Mouse (Mus musculus) midbrain, embryonic 13.5 days (tissue): ENCODE measurements at regions not wholly inside any gene's neighbourhood (a gene's known extent, or its start where the extent isn't known, plus 50 kb on each side); places are given as distances from the start of the nearest gene placed in this dataset.

ENCODE experiments used
- ATAC-seq: fragments of 200-750 bp; cut with Nextera tagmentation; 2 replicates; pipeline ENCODE4 v1.8.0; 2017; ENCODE audit warnings: mild to moderate bottlenecking, moderate TSS enrichment, moderate library complexity
- H3K27ac ChIP-seq: fragments of 300-500 bp; sonication (generic); 2 replicates; pipeline ENCODE4 v1.5.1; 2015; ENCODE audit warnings: inconsistent platforms, mild to moderate bottlenecking, moderate library complexity
- H3K27me3 ChIP-seq: fragments of 300-500 bp; sonication (generic); 2 replicates; pipeline ENCODE4 v1.6.1; 2015; ENCODE audit warnings: mild to moderate bottlenecking, inconsistent platforms
- H3K36me3 ChIP-seq: fragments of 300-500 bp; sonication (generic); 2 replicates; pipeline ENCODE4 v1.6.1; 2015; ENCODE audit warnings: mild to moderate bottlenecking, inconsistent platforms
- H3K4me1 ChIP-seq: fragments of 300-500 bp; sonication (generic); replicated peaks from 2 replicates; pipeline ENCODE4 v1.6.1; 2015; ENCODE audit warnings: inconsistent platforms
- H3K4me2 ChIP-seq: fragments of 300-500 bp; sonication (generic); replicated peaks from 2 replicates; pipeline ENCODE4 v1.6.1; 2015; ENCODE audit warnings: moderate library complexity, mild to moderate bottlenecking, inconsistent platforms
- H3K4me3 ChIP-seq: fragments of 300-500 bp; sonication (generic); replicated peaks from 2 replicates; pipeline ENCODE4 v1.5.1; 2015; ENCODE audit warnings: mild to moderate bottlenecking, inconsistent platforms
- H3K9ac ChIP-seq: fragments of 300-500 bp; sonication (generic); replicated peaks from 2 replicates; pipeline ENCODE4 v1.6.1; 2015; ENCODE audit warnings: mild to moderate bottlenecking, inconsistent platforms
- H3K9me3 ChIP-seq: fragments of 300-500 bp; sonication (generic); 2 replicates; pipeline ENCODE4 v1.6.1; 2016; ENCODE audit warnings: mild to moderate bottlenecking, inconsistent platforms
- WGBS: fragments of 180-500 bp; shearing (Covaris S2); methylation state at CpG from one replicate; pipeline ENCODE4 v1.1.7; 2015; 5-methylcytosine and 5-hydroxymethylcytosine counted together

- WGBS: 87% methylated on average over 6 of the region's 6 CpGs
- no peak for ATAC-seq
Observed at GRCm38 (mm10) chr2:8562948-8563347, 1053.6 kb upstream of the Celf2 start.

GRCm38 (mm10) chr2:8546116-8546515 lies 1036.8 kb upstream of the Celf2 start:
- Histone ChIP-seq H3K27me3 (no peaks in the 10 kb centered on the region), H3K36me3 (no peaks in the 10 kb centered on the region), H3K9ac (no peak overlapping the region), H3K4me1 (no peaks in the 10 kb centered on the region), H3K9me3 (no peaks in the 10 kb centered on the region), H3K4me3 (no peak overlapping the region), H3K4me2 (no peak overlapping the region), H3K27ac (no peak overlapping the region)
- no peak for ATAC-seq

More at GRCm38 (mm10) chr2:8562948-8563347, 1053.6 kb upstream of the Celf2 start:
- no peak overlapping the region for H3K4me2 ChIP-seq
- H3K9me3 ChIP-seq: no peaks in the 10 kb centered on the region
- H3K27me3 ChIP-seq: no peaks in the 10 kb centered on the region
- H3K9ac ChIP-seq: no peak overlapping the region
- H3K27ac ChIP-seq: no peak overlapping the region
- no peak overlapping the region for H3K4me3 ChIP-seq
- H3K4me1 ChIP-seq: no peaks in the 10 kb centered on the region
- H3K36me3 ChIP-seq: no peaks in the 10 kb centered on the region

- no peak overlapping the region for H3K4me3 ChIP-seq
- no peaks in the 10 kb centered on the region for H3K27me3 ChIP-seq
- 13% methylated on average over 1 of the region's 1 CpGs for WGBS
- H3K4me2 ChIP-seq: no peak overlapping the region
- H3K27ac ChIP-seq: no peak overlapping the region
- ATAC-seq: no peak
- no peak overlapping the region for H3K9ac ChIP-seq
- no peaks in the 10 kb centered on the region for H3K4me1 ChIP-seq
- no peaks in the 10 kb centered on the region for H3K36me3 ChIP-seq
- no peaks in the 10 kb centered on the region for H3K9me3 ChIP-seq
Observed at GRCm38 (mm10) chr2:8536842-8537241, 1027.5 kb upstream of the Celf2 start.

- Histone ChIP-seq H3K4me1 (0 out of 2 replicates have a peak, but pooled peaks cover 3% of the 10 kb centered on the region), H3K9ac (no peak overlapping the region), H3K4me3 (no peak overlapping the region), H3K9me3 (no peaks in the 10 kb centered on the region), H3K4me2 (no peak overlapping the region), H3K27me3 (no peaks in the 10 kb centered on the region), H3K27ac (no peak overlapping the region), H3K36me3 (no peaks in the 10 kb centered on the region)
- no peak for ATAC-seq
- 7% methylated on average over 1 of the region's 1 CpGs for WGBS
Observed at GRCm38 (mm10) chr2:8498466-8498865, 989.1 kb upstream of the Celf2 start.

- Histone ChIP-seq H3K9ac (no peak overlapping the region), H3K27ac (no peak overlapping the region), H3K9me3 (no peaks in the 10 kb centered on the region), H3K4me3 (no peak overlapping the region), H3K4me1 (peaks cover 11% of the 10 kb centered on the region), H3K4me2 (no peak overlapping the region), H3K27me3 (no peaks in the 10 kb centered on the region), H3K36me3 (no peaks in the 10 kb centered on the region)
- WGBS: 42% methylated on average over 6 of the region's 6 CpGs
- ATAC-seq: peak; percentile 63
Observed at GRCm38 (mm10) chr2:8477827-8478528, 968.6 kb upstream of the Celf2 start.

GRCm38 (mm10) chr2:8470546-8470945 lies 961.2 kb upstream of the Celf2 start:
- Histone ChIP-seq H3K4me3 (no peak overlapping the region), H3K36me3 (no peaks in the 10 kb centered on the region), H3K4me1 (peaks cover 13% of the 10 kb centered on the region; the same call in 1 of the 2 replicates), H3K27me3 (no peaks in the 10 kb centered on the region), H3K9ac (no peak overlapping the region), H3K4me2 (no peak overlapping the region), H3K9me3 (no peaks in the 10 kb centered on the region), H3K27ac (no peak overlapping the region)
- ATAC-seq: no peak
- 49% methylated on average over 1 of the region's 1 CpGs for WGBS

GRCm38 (mm10) chr2:8468989-8469388 lies 959.6 kb upstream of the Celf2 start:
- Histone ChIP-seq H3K36me3 (no peaks in the 10 kb centered on the region), H3K4me1 (peaks cover 13% of the 10 kb centered on the region; the same call in 1 of the 2 replicates), H3K4me2 (no peak overlapping the region), H3K9ac (no peak overlapping the region), H3K27me3 (no peaks in the 10 kb centered on the region), H3K9me3 (no peaks in the 10 kb centered on the region), H3K27ac (no peak overlapping the region), H3K4me3 (no peak overlapping the region)
- WGBS: 54% methylated on average over 2 of the region's 2 CpGs
- peak; percentile 60 for ATAC-seq

- Histone ChIP-seq H3K4me3 (no peak overlapping the region), H3K27ac (no peak overlapping the region), H3K9ac (no peak overlapping the region), H3K36me3 (no peaks in the 10 kb centered on the region), H3K4me2 (no peak overlapping the region), H3K4me1 (peaks cover 13% of the 10 kb centered on the region; the same call in 1 of the 2 replicates), H3K27me3 (no peaks in the 10 kb centered on the region), H3K9me3 (no peaks in the 10 kb centered on the region)
- ATAC-seq: peak; percentile 25; the same call in 1 of the 2 replicates
Observed at GRCm38 (mm10) chr2:8468351-8468750, 959.0 kb upstream of the Celf2 start.

GRCm38 (mm10) chr2:8467531-8468203 lies 958.3 kb upstream of the Celf2 start:
- no peak overlapping the region for H3K9ac ChIP-seq
- peak overlapping the region; percentile 30; the same call in 1 of the 2 replicates for H3K27ac ChIP-seq
- no peak overlapping the region for H3K4me2 ChIP-seq
- H3K9me3 ChIP-seq: no peaks in the 10 kb centered on the region
- H3K27me3 ChIP-seq: no peaks in the 10 kb centered on the region
- 14% methylated on average over 2 of the region's 2 CpGs for WGBS
- no peak overlapping the region for H3K4me3 ChIP-seq
- ATAC-seq: peak; percentile 88
- H3K4me1 ChIP-seq: peaks cover 13% of the 10 kb centered on the region; the same call in 1 of the 2 replicates
- H3K36me3 ChIP-seq: no peaks in the 10 kb centered on the region

- 25% methylated on average over 3 of the region's 3 CpGs for WGBS
- ATAC-seq: no peak
Observed at GRCm38 (mm10) chr2:8452566-8453243, 943.3 kb upstream of the Celf2 start.

GRCm38 (mm10) chr2:8441230-8441629 lies 931.9 kb upstream of the Celf2 start:
- Histone ChIP-seq H3K4me2 (no peak overlapping the region), H3K9ac (no peak overlapping the region), H3K4me1 (no peaks in the 10 kb centered on the region), H3K27ac (no peak overlapping the region), H3K9me3 (no peaks in the 10 kb centered on the region), H3K4me3 (no peak overlapping the region), H3K27me3 (no peaks in the 10 kb centered on the region), H3K36me3 (no peaks in the 10 kb centered on the region)
- ATAC-seq: no peak
- WGBS: 92% methylated on average over 1 of the region's 1 CpGs

More at GRCm38 (mm10) chr2:8452566-8453243, 943.3 kb upstream of the Celf2 start:
- no peak overlapping the region for H3K27ac ChIP-seq
- H3K9me3 ChIP-seq: no peaks in the 10 kb centered on the region
- H3K4me1 ChIP-seq: 0 out of 2 replicates have a peak, but pooled peaks cover 7% of the 10 kb centered on the region
- H3K27me3 ChIP-seq: no peaks in the 10 kb centered on the region
- no peaks in the 10 kb centered on the region for H3K36me3 ChIP-seq
- H3K4me3 ChIP-seq: no peak overlapping the region
- no peak overlapping the region for H3K9ac ChIP-seq
- no peak overlapping the region for H3K4me2 ChIP-seq

- Histone ChIP-seq H3K27me3 (no peaks in the 10 kb centered on the region), H3K4me2 (no peak overlapping the region), H3K4me3 (no peak overlapping the region), H3K4me1 (no peaks in the 10 kb centered on the region), H3K36me3 (no peaks in the 10 kb centered on the region), H3K9me3 (no peaks in the 10 kb centered on the region), H3K27ac (no peak overlapping the region), H3K9ac (no peak overlapping the region)
- no peak for ATAC-seq
- WGBS: 83% methylated on average over 5 of the region's 5 CpGs
Observed at GRCm38 (mm10) chr2:8429652-8430343, 920.4 kb upstream of the Celf2 start.
